Mouse (Mus musculus): ENCODE data around the gene Chst3.

- TF ChIP-seq GATA1 (IDR thresholded peaks at IDR 0.05; ENCODE audit: low read length): no peak
- TF ChIP-seq TAL1 (IDR thresholded peaks at IDR 0.05; ENCODE audit: low read length): no peak
These were observed 29.4 kb downstream of the Chst3 start for GRCm38 (mm10) chr10:60189534-60190186.

All from erythroblast, embryonic 14.5 days (primary cell).